ENCODE assay signal across 16 mouse cellular contexts in genomic region chr6:100322145-100322544, GRCm38 (mm10).
"Had no signal": no experiment of that assay in that cellular context is flagged by ENCODE, and none has a peak within 500 bp of the region (broad histone marks: within the 10 kb centered on the region; RNA-seq: fewer than 3 reads in every experiment).

No protein-coding gene starts in this region.

- H3K9ac ChIP-seq: kidney, embryonic 15.5 days; limb, embryonic 12.5 days; liver, embryonic 13.5 days; liver, postnatal 0 days; lung, embryonic 15.5 days; midbrain, embryonic 15.5 days; neural tube, embryonic 12.5 days had no signal

- H3K9me3 ChIP-seq: limb, embryonic 12.5 days; liver, embryonic 13.5 days; lung, embryonic 15.5 days; megakaryocyte, embryonic 14.5 days; midbrain, embryonic 15.5 days; neural tube, embryonic 12.5 days had no signal

- ATAC-seq: liver, postnatal 0 days had no signal

- H3K4me3 ChIP-seq: kidney, embryonic 15.5 days; left cerebral cortex, adult 2 months; limb, embryonic 12.5 days; liver, embryonic 13.5 days; lung, embryonic 15.5 days; megakaryocyte, embryonic 14.5 days; midbrain, embryonic 15.5 days; neural tube, embryonic 12.5 days had no signal

- DNase-seq: kidney, postnatal 25 days; liver; liver, embryonic 13.5 days; liver, postnatal 0 days; lung, postnatal 14 days; spleen, adult 18-20 months; thymus, adult 18-20 months; thymus, postnatal 14 days had no signal

- H3K4me2 ChIP-seq: kidney, embryonic 15.5 days; limb, embryonic 12.5 days; liver, embryonic 13.5 days; lung, embryonic 15.5 days; midbrain, embryonic 15.5 days; neural tube, embryonic 12.5 days had no signal

- H3K4me1 ChIP-seq: liver, embryonic 13.5 days; midbrain, embryonic 15.5 days; neural tube, embryonic 12.5 days had no signal

- H3K36me3 ChIP-seq: kidney, embryonic 15.5 days; limb, embryonic 12.5 days; liver, embryonic 13.5 days; lung, embryonic 15.5 days; midbrain, embryonic 15.5 days; neural tube, embryonic 12.5 days had no signal

- H3K27me3 ChIP-seq: liver, embryonic 13.5 days; lung, embryonic 15.5 days; midbrain, embryonic 15.5 days; neural tube, embryonic 12.5 days had no signal

- H3K27ac ChIP-seq: kidney, embryonic 15.5 days; left cerebral cortex, adult 2 months; limb, embryonic 12.5 days; liver, embryonic 13.5 days; lung, embryonic 15.5 days; macrophage; midbrain, embryonic 15.5 days; neural tube, embryonic 12.5 days had no signal
